ENCODE assay signal across 16 mouse cellular contexts in genomic region chr17:16180856-16181255, GRCm38 (mm10).
"Had no signal": no experiment of that assay in that cellular context is flagged by ENCODE, and none has a peak within 500 bp of the region (broad histone marks: within the 10 kb centered on the region; RNA-seq: fewer than 3 reads in every experiment).

No protein-coding gene starts in this region.

- H3K27ac ChIP-seq: neural tube, embryonic 13.5 days; neural tube, embryonic 15.5 days; stomach, embryonic 15.5 days; stomach, postnatal 0 days had no signal

- DNase-seq: retina, postnatal 1 day; right cerebral cortex, adult 18-20 months; right cerebral cortex, postnatal 14 days; right cerebral cortex, postnatal 25 days; right cerebral cortex, postnatal 4 days; spleen, adult 18-20 months; thymus, adult 18-20 months; thymus, adult 2 months; thymus, postnatal 14 days; thymus, postnatal 25 days; thymus, postnatal 36 days; thymus, postnatal 4 days had no signal

- H3K4me1 ChIP-seq: neural tube, embryonic 15.5 days; stomach, embryonic 15.5 days had no signal

- H3K27me3 ChIP-seq: neural tube, embryonic 13.5 days; neural tube, embryonic 15.5 days; stomach, embryonic 15.5 days had no signal

- H3K9me3 ChIP-seq: neural tube, embryonic 13.5 days; neural tube, embryonic 15.5 days; stomach, embryonic 15.5 days had no signal

- H3K4me2 ChIP-seq: neural tube, embryonic 13.5 days; neural tube, embryonic 15.5 days; stomach, embryonic 15.5 days had no signal

- H3K9ac ChIP-seq: neural tube, embryonic 13.5 days; neural tube, embryonic 15.5 days; stomach, embryonic 15.5 days had no signal

- H3K4me3 ChIP-seq: neural tube, embryonic 13.5 days; neural tube, embryonic 15.5 days; stomach, embryonic 15.5 days had no signal

- H3K36me3 ChIP-seq: neural tube, embryonic 13.5 days; neural tube, embryonic 15.5 days; stomach, embryonic 15.5 days had no signal
